Comparison of ENCODE assay signal across 9 mouse cellular contexts in genomic region chr11:111523465-111523864, GRCm38 (mm10).
DNase-seq lines count a peak whose midpoint lies in the region; ATAC-seq and TF ChIP-seq lines count a peak whose summit lies in the region.
"Had no signal": no experiment of that assay in that cellular context is flagged by ENCODE, and none has a peak within 500 bp of the region (broad histone marks: within the 10 kb centered on the region; RNA-seq: fewer than 3 reads in every experiment).

No protein-coding gene starts in this region.

- H3K4me1 ChIP-seq in kidney, adult 2 months (ENCODE audit: control insufficient read depth, insufficient read depth, low read length), result no peaks in the 10 kb centered on the region
- H3K4me1 ChIP-seq in kidney, embryonic 15.5 days, result no peaks in the 10 kb centered on the region
- no peaks in the 10 kb centered on the region for H3K4me1 ChIP-seq in hindbrain, embryonic 16.5 days (ENCODE audit: control insufficient read depth, insufficient read depth, low read depth, low read length)
- H3K4me1 ChIP-seq: megakaryocyte, embryonic 14.5 days had no signal

- H3K27me3 ChIP-seq in kidney, adult 2 months (replicated peaks; ENCODE audit: control insufficient read depth, insufficient read depth, low read length), result no peaks in the 10 kb centered on the region
- H3K27me3 ChIP-seq in kidney, embryonic 15.5 days, result no peaks in the 10 kb centered on the region
- no peaks in the 10 kb centered on the region for H3K27me3 ChIP-seq in hindbrain, embryonic 16.5 days (replicated peaks; ENCODE audit: control insufficient read depth, insufficient read depth, low read length)

- intact Hi-C loops in left cerebral cortex, postnatal 4 days (cut with DNase I), result loop anchor here (5.0 to 10.0 kb wide), 2 partner anchors 456 to 989 kb away; partner anchors contain the start of gene Kcnj2

- no peaks in the 10 kb centered on the region for H3K9me3 ChIP-seq in kidney, embryonic 15.5 days (replicated peaks)
- no peaks in the 10 kb centered on the region for H3K9me3 ChIP-seq in hindbrain, embryonic 16.5 days (ENCODE audit: control insufficient read depth, low read length)
- H3K9me3 ChIP-seq: megakaryocyte, embryonic 14.5 days had no signal

- TF ChIP-seq POLR2A in kidney, adult 2 months (IDR thresholded peaks at IDR 0.05; ENCODE audit: low read depth, low read length), result no peak

- ATAC-seq in kidney, embryonic 15.5 days (replicated peaks; ENCODE audit: low FRiP score), result no peak
- ATAC-seq in hindbrain, embryonic 16.5 days, result no peak

- H3K27ac ChIP-seq in kidney, adult 2 months (ENCODE audit: insufficient read depth, low read depth, low read length), result no peak overlapping the region
- H3K27ac ChIP-seq in kidney, embryonic 15.5 days, result no peak overlapping the region
- no peak overlapping the region for H3K27ac ChIP-seq in hindbrain, embryonic 16.5 days (ENCODE audit: low read depth, low read length)

- peak; percentile 69 for TF ChIP-seq CTCF in kidney, adult 2 months (conservative IDR thresholded peaks at IDR 0.05; ENCODE audit: insufficient read depth, insufficient read length, low read depth, low read length)

- no peak overlapping the region for H3K4me3 ChIP-seq in kidney, adult 2 months (ENCODE audit: insufficient read depth, low read depth, low read length)
- no peak overlapping the region for H3K4me3 ChIP-seq in kidney, embryonic 15.5 days (replicated peaks)
- H3K4me3 ChIP-seq in hindbrain, embryonic 16.5 days (ENCODE audit: low read length), result no peak overlapping the region
- H3K4me3 ChIP-seq: megakaryocyte, embryonic 14.5 days had no signal

- DNase-seq in kidney, adult 2 months, result peak; percentile 21
- peak; percentile 73 to 76 for DNase-seq in adrenal gland, adult 18-20 months (ENCODE audit: low spot score in 2 of 2)
- peak; percentile 35 for DNase-seq in embryo, embryonic 11 days
- DNase-seq in left cerebral cortex, postnatal 4 days, result peak; percentile 81
- DNase-seq in ovary, postnatal 36 days (ENCODE audit: low spot score), result peak; percentile 68
- DNase-seq in urinary bladder, postnatal 25 days (ENCODE audit: low spot score), result peak; percentile 51

- H3K36me3 ChIP-seq in kidney, adult 2 months (ENCODE audit: control insufficient read depth, insufficient read depth, low read length), result no peaks in the 10 kb centered on the region
- H3K36me3 ChIP-seq in kidney, embryonic 15.5 days, result no peaks in the 10 kb centered on the region
- no peaks in the 10 kb centered on the region for H3K36me3 ChIP-seq in hindbrain, embryonic 16.5 days (ENCODE audit: control insufficient read depth, insufficient read depth, low read length)

- WGBS in kidney, adult 2 months, result 61% methylated on average over 8 of the region's 8 CpGs
- 62% methylated on average over 8 of the region's 8 CpGs for WGBS in kidney, embryonic 15.5 days
- WGBS in hindbrain, embryonic 16.5 days, result 45% methylated on average over 8 of the region's 8 CpGs

- no peak overlapping the region for H3K4me2 ChIP-seq in kidney, embryonic 15.5 days
- peak overlapping the region; percentile 43; the same call in 1 of the 2 replicates for H3K4me2 ChIP-seq in hindbrain, embryonic 16.5 days (ENCODE audit: low read length)

- H3K9ac ChIP-seq in kidney, embryonic 15.5 days, result no peak overlapping the region
- no peak overlapping the region for H3K9ac ChIP-seq in hindbrain, embryonic 16.5 days (ENCODE audit: low read depth, low read length)

Comparison
In these comparisons a context has a peak if more than half of its experiments do, and no peak if none do; other contexts are left out.
1. DNase-seq: peak in every context shown above with its lines; median percentile 81 in left cerebral cortex, postnatal 4 days; 74 in adrenal gland, adult 18-20 months; 68 in ovary, postnatal 36 days; 51 in urinary bladder, postnatal 25 days; 35 in embryo, embryonic 11 days; 21 in kidney, adult 2 months.